Mouse (Mus musculus) liver, embryonic 16.5 days (tissue): ENCODE results near the gene Tesc. TPM values are rescaled to one million over a fixed set of nuclear protein-coding genes. Genes with fewer than 3 reads are reported as not detected.

Experiments
- ATAC-seq: fragments of 200-750 bp; cut with Nextera tagmentation; 2 replicates; pipeline ENCODE4 v1.8.0; 2017; ENCODE audit warnings: low read depth, mild to moderate bottlenecking, moderate number of reproducible peaks, moderate library complexity
- H3K27ac ChIP-seq: fragments of 300-500 bp; sonication (generic); 2 replicates; pipeline ENCODE4 v1.5.1; 2014; ENCODE audit warnings: mild to moderate bottlenecking, low read length
- H3K27me3 ChIP-seq: fragments of 300-500 bp; sonication (generic); 2 replicates; pipeline ENCODE4 v1.6.1; 2014; ENCODE audit warnings: low read depth, low read length, mixed read lengths; ENCODE audit not compliant: control insufficient read depth, insufficient read depth
- H3K36me3 ChIP-seq: fragments of 300-500 bp; sonication (generic); 2 replicates; pipeline ENCODE4 v1.6.1; 2014; ENCODE audit warnings: mild to moderate bottlenecking; ENCODE audit not compliant: control insufficient read depth, insufficient read depth
- H3K4me1 ChIP-seq: fragments of 300-500 bp; sonication (generic); 2 replicates; pipeline ENCODE4 v1.6.1; 2014; ENCODE audit warnings: low read depth, low read length, mixed read lengths; ENCODE audit not compliant: control insufficient read depth
- H3K4me2 ChIP-seq: fragments of 300-500 bp; sonication (generic); 2 replicates; pipeline ENCODE4 v1.6.1; 2014; ENCODE audit warnings: low read depth, low read length, mixed read lengths
- H3K4me3 ChIP-seq: fragments of 300-500 bp; sonication (generic); 2 replicates; pipeline ENCODE4 v1.5.1; 2014; ENCODE audit warnings: low read depth, mild to moderate bottlenecking, low read length
- H3K9ac ChIP-seq: fragments of 300-500 bp; sonication (generic); 2 replicates; pipeline ENCODE4 v1.6.1; 2014; ENCODE audit warnings: low read depth, low read length
- H3K9me3 ChIP-seq: fragments of 300-500 bp; sonication (generic); replicated peaks from 2 replicates; pipeline ENCODE4 v1.6.1; 2016; ENCODE audit warnings: low read length; ENCODE audit not compliant: control insufficient read depth
- WGBS: fragments of 180-500 bp; shearing (Covaris S2); extraction: QIAGEN DNeasy Blood & Tissue Kit; methylation state at CpG from one replicate; pipeline ENCODE4 v1.1.7; 2014; ENCODE audit not compliant: insufficient replicate concordance; 5-methylcytosine and 5-hydroxymethylcytosine counted together
- polyA plus RNA-seq: library from polyadenylated mRNA; unstranded; fragments of >200 nt; fragmentation: Nextera tagmentation; extraction: Ambion mirVana; gene quantifications from 2 replicates; pipeline ENCODE4 v1.2.1, GENCODE M21; 2015

The Tesc gene
- polyA plus RNA-seq, 1 experiment from 2014 or later = 1.9 TPM

GRCm38 (mm10) chr5:118108124-118108793, 80.7 kb downstream of the Tesc start:
- ATAC-seq = no peak
- Histone ChIP-seq H3K4me2 (no peak overlapping the region), H3K4me1 (peaks cover 3% of the 10 kb centered on the region), H3K27me3 (no peaks in the 10 kb centered on the region), H3K36me3 (peaks cover 6% of the 10 kb centered on the region), H3K9ac (no peak overlapping the region), H3K9me3 (no peaks in the 10 kb centered on the region), H3K4me3 (no peak overlapping the region), H3K27ac (no peak overlapping the region)
- 81% methylated on average over 17 of the region's 17 CpGs for WGBS

GRCm38 (mm10) chr5:118108794-118109440, 81.4 kb downstream of the Tesc start:
- 74% methylated on average over 7 of the region's 7 CpGs for WGBS

More at GRCm38 (mm10) chr5:118108794-118109440, 81.4 kb downstream of the Tesc start:
- Histone ChIP-seq H3K27ac (no peak overlapping the region), H3K4me3 (no peak overlapping the region), H3K27me3 (no peaks in the 10 kb centered on the region), H3K4me1 (peaks cover 3% of the 10 kb centered on the region), H3K9me3 (no peaks in the 10 kb centered on the region), H3K36me3 (peaks cover 6% of the 10 kb centered on the region), H3K9ac (no peak overlapping the region), H3K4me2 (no peak overlapping the region)
- ATAC-seq = no peak

Other genes with a start within 250 kb of the Tesc start
- gene Nos1, start 246.7 kb upstream of the Tesc start, polyA plus RNA-seq = 0.04 and 0.07 TPM in 2 replicates
- 16.5 and 18.2 TPM in 2 replicates for gene Fbxo21, start 51.0 kb upstream of the Tesc start, polyA plus RNA-seq
- gene Fbxw8, start 127.7 kb downstream of the Tesc start, polyA plus RNA-seq = 6.5 and 7.9 TPM in 2 replicates
- gene Hrk, start 136.9 kb downstream of the Tesc start, polyA plus RNA-seq = not detected in 2 replicates
- gene Rnft2, start 217.4 kb downstream of the Tesc start, polyA plus RNA-seq = 0.19 TPM in 2 replicates
- 1.2 and 1.3 TPM in 2 replicates for gene 2410131K14Rik, start 217.5 kb downstream of the Tesc start, polyA plus RNA-seq